Mouse (Mus musculus): ENCODE results near the gene Sun1.

Sun1 gene

GRCm38 (mm10) chr5:139251279-139251678 lies 50.8 kb downstream of the Sun1 start:
- in situ Hi-C loops (cut with MboI, MseI) = no loop called here

DNA sequence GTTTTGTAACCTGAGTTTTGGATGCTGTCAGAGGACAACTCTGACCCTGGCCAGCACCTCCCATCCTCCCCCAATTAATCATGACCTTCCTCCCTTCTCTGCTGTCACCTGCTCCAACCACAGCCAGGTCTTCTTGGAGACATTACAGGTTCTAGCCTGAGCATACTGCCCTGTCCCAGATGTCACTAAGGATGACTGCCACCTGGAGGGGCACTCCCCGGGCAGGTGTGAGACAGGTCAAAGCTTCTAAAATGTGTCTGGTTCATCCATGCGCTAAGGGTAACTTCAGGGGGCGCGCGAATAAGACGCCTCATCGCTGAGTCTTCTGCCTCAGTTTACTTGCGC lies 51.3 kb downstream of the Sun1 start:
- in situ Hi-C loops (cut with MboI, MseI) = no loop called here

DNA sequence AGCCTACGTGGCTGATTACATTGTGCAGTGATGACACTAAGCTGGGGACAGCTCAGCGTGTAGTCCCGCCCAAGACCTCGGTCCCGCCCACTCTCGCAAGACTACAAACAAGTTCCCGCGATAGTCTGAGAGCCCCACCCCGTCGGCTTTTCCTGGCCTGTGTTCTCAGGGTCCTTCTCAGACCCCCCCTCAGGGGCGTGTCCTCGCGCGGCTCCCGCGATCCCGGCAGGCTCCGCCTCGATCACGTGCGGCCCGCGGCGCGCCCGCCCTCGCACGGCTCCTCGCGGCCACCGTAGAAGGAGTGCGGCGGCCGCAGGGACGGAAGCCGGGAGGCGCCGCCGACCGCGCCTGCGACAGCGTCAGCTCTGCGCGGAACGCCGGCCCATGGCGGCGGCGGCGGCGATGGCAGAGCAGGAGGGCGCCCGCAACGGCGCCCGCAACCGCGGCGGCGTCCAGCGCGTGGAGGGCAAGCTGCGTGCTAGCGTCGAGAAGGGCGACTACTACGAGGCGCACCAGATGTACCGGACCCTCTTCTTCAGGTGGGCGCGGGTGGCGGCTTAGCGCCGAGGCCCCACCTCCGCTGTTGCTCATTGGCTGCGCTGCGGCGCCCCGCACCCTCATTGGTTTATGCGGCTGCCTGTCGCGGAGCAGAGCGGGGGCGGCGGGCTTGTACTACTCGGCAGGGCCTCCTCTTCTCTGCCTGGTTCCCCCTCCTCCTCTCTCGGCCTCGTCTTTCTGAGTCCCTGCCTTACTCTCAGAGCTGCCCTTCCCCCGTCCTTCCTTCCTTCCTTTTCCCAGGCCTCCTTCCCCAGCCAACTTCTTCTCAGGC lies 51.9 kb downstream of the Sun1 start, which contains the start of gene Get4:
Gene Get4, plus strand, starts transcription at position 244 of the 829 bp plus-strand sequence.
- in situ Hi-C loops (cut with MboI, MseI) = no loop called here

DNA sequence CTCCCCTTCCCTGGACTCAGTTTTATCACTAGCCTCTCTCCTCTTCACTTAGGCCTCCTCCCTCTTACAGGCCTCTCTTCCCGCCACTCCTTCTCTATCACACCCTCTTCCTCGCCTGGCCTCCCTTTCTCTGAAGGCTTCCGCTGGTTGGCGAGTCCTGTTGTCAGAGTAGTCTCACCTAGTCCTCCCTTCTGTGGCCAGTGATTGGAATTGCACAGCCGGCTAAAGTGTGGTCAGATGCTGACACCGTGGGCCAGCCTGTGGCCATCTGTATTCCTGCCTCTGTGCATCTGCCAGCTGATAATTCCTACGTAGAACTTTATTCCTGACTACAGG lies 52.4 kb downstream of the Sun1 start:
- in situ Hi-C loops (cut with MboI, MseI) = no loop called here

- in situ Hi-C loops (cut with MboI, MseI) = no loop called here
Measured at GRCm38 (mm10) chr5:139253301-139253741, 52.9 kb downstream of the Sun1 start.

DNA sequence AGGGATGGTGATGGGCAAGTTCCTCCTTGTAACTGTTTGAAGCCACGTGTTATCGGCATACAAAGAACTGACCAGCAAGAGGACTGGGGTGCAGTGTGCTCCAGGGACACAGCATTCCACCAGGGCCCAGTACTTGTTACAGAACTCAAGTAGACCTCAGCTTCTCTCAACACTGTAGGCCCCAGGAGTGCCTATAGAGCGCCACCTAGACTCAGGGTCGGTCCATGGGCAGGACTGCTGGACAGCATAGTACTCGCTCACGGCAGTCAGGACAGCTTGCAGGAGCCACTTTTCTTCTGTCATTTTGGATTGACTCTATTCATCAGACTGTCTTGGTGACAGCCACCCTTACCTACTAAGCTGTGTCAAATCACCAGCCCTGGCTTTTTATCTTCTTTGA lies 54.5 kb downstream of the Sun1 start:
- in situ Hi-C loops (cut with MboI, MseI) = no loop called here

DNA sequence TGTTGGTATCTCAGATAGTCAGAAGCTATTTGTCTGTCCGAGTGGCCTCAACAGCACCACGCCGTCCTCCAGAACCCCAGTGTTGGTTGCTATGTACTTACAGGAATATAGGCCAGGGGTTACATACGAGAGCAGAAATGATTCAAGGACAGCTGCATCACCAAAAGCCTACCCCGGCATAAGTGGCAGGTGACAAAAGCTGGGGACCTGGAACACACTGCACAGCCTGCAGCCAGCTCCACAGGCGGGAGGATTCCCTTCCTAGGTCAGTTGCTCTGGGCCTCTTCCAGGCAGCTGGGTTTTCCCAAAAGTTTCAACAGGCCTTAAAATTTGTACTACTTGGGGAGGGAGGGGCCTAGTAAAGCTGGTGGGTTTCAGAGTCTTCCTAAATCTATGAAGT lies 55.3 kb downstream of the Sun1 start:
- in situ Hi-C loops (cut with MboI, MseI) = no loop called here

GRCm38 (mm10) chr5:139256211-139256765 lies 55.9 kb downstream of the Sun1 start:
- in situ Hi-C loops (cut with MboI, MseI) = no loop called here

DNA sequence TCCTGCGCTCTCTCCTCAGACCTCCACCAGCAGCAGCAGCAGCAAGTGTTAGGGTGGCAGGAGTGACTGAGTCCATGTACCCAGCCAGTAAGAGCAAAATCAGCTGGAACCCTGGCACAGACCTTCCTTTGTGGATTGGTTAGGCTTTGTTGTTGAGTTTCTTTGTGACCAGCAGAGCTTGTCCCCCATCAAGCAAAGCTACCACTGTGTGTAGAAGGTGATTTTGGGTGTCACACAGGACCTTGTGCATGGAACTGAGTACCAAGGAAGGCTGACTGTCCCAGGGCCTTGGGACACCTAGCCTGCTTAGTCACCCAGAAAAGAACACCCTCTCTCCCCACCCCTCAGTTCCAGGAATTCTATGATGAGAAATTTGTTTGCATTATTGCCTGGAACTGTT lies 56.8 kb downstream of the Sun1 start:
- in situ Hi-C loops (cut with MboI, MseI) = no loop called here

GRCm38 (mm10) chr5:139257818-139258217 lies 57.4 kb downstream of the Sun1 start:
- in situ Hi-C loops (cut with MboI, MseI) = no loop called here

DNA sequence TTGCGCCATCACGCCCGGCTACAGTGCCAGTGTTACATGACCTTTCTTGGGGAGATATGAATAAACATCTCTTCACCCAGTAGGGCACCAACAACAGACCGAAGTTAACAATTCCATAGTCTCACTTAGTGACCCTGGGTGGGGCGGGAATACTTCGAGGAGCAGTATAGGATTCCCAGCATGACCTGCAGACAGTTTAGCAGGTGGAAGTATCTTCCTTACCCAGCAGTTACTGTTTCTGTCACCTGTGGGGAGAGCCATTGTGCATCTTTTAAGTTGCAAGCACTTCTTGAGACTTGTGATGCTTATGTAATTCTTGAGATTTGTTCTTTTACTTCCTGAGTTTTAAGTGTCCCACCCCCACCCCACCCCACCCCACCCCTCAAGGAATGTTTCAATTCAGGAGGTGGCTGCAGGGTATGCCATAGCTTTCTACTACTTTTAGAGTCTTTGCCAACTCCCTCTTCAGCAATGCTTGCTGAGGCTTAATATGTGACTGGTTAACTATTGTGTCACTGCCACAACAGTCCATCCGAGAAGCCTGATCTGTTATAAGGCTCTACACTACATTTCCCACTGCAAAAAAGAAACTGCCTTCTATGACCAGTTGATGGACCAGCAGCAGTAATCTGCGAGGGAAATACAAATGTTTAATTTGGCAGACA lies 58.1 kb downstream of the Sun1 start:
- in situ Hi-C loops (cut with MboI, MseI) = no loop called here

GRCm38 (mm10) chr5:139259853-139260252 lies 59.4 kb downstream of the Sun1 start:
- in situ Hi-C loops (cut with MboI, MseI) = no loop called here

DNA sequence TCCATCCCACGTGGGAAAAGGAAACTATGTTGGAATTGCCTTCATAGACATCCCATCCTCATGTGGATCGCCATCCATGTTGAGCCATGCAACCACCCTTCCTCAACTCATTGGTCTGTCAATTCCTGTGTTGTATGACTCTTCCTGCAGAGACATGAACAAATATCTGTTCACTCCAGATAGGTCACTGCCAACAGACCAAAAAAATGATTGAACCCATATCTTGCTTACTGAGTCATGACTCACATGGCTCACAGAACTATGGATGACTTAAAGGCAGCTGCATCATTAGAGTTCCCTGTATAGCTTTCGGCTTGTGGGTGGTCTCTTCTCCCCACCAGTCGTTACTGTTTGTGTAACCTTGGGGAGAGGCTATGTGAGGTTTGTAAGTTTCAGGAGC lies 61.0 kb downstream of the Sun1 start:
- in situ Hi-C loops (cut with MboI, MseI) = no loop called here

GRCm38 (mm10) chr5:139267661-139268060 lies 67.2 kb downstream of the Sun1 start:
- in situ Hi-C loops (cut with MboI, MseI) = no loop called here

- in situ Hi-C loops (cut with MboI, MseI) = no loop called here
Measured at GRCm38 (mm10) chr5:139270806-139271521, 70.5 kb downstream of the Sun1 start.

DNA sequence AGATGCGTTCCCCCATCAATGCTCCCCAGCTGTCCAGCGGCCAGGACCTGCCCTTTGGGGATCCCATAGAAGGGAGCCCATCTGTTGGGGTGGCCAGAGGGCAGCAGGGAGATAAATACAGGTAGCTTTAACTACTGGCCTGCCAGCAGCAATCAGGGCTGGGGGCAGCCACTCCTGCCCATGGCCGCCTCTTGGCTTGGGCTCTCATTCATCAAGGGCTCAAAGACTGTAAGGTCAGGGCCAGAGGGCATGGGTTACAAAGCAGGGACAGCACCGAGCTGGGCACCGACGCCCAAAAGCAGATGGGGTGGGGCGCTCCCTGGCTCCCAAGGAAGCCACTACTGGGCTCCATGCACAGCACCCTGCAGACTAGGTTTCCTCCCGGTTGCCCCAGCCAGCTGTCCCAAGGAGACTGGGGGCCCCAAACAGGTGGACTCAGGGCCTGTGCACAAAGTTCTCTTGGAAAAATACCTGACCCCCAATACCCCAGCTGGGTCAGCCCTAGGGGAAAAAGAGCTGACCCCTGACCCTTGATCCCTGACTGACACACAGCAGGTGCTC lies 71.6 kb downstream of the Sun1 start:
- in situ Hi-C loops (cut with MboI, MseI) = no loop called here

DNA sequence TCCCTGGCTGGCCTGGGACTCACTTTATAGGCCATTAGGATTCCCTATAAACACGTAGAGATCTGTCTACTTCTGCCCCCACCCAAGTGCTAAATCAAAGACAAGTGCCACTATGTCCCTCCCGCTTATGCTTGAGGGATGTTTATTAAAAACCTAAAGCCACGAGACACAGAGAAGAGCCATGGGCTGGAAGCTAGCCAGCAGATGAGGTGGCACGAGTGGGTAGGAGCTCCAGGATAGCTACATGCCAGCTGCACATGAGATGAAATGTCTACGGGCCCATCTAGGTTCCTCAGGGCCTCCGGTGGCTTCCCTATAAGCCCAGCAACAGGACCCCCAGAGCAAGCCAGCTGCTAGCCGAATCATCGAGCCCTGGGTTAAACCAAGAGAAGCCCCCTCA lies 76.8 kb downstream of the Sun1 start:
- in situ Hi-C loops (cut with MboI, MseI) = no loop called here

DNA sequence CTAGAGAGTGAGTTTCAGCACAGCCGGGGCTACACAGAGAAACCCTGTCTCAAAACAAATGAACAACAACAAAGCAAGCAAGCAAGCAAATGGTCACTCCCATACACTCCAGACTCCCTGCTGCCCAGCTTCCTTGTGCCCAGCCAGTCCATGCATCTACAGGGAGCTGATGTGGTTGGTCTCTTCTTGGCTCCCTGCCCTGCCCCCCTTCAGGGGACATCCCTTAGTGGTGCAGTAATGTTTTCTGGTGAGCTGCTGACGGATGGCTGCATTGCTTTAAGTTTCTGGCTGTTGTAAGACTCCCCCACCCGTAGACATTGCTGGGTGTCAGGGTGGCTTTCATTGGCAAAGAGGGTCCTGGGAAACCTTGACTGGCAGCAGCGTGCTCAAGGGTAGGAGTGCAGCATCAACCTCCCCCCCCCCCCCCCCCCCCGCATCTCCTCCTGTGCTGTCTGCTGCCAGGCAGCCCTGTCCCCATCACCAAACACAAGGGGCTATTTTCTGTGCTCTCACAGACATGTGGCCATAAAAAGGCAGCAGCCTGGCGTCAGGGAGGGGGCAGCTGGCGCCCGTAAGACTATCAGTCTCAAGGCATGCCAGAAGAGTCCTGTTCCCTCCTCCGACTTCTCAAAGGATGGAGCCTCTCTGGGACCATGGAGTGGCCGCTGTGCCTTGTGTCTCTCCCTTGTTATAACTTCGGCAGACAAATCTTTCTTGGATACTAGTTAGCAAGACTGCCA lies 81.1 kb downstream of the Sun1 start:
- in situ Hi-C loops (cut with MboI, MseI) = no loop called here

- in situ Hi-C loops (cut with MboI, MseI) = no loop called here
Measured at GRCm38 (mm10) chr5:139282191-139282590, 81.8 kb downstream of the Sun1 start.

- in situ Hi-C loops (cut with MboI, MseI) = no loop called here
Measured at GRCm38 (mm10) chr5:139283460-139284180, 83.2 kb downstream of the Sun1 start.

All from regulatory T cell (primary cell).